Mouse (Mus musculus) MEL (cell line): Measurements from ENCODE around the gene Btn2a2.

ENCODE experiments used
- CTCF ChIP-seq, 3 experiments: IDR thresholded peaks in 2 of 3; conservative IDR thresholded peaks in 1 of 3; 2 replicates each; pipeline ENCODE4 v1.5.1; 2011 to 2012; ENCODE audit warnings: low read length in 3 of 3, low read depth in 2 of 3, mild to moderate bottlenecking in 2 of 3, improper control_type of control experiment in 1 of 3, inconsistent platforms in 1 of 3, mixed read lengths in 1 of 3, moderate library complexity in 1 of 3; ENCODE audit not compliant: control insufficient read depth in 1 of 3, insufficient read depth in 1 of 3, poor library complexity in 1 of 3, severe bottlenecking in 1 of 3
- JUND ChIP-seq: IDR thresholded peaks from 2 replicates; pipeline ENCODE4 v1.6.1; 2011; ENCODE audit warnings: low read depth, mild to moderate bottlenecking, improper control_type of control experiment, low read length
- MAFK ChIP-seq: IDR thresholded peaks from 2 replicates; pipeline ENCODE4 v1.6.1; 2011; ENCODE audit warnings: low read depth, mild to moderate bottlenecking, low read length, improper control_type of control experiment, borderline replicate concordance
- POLR2A ChIP-seq, 2 experiments: IDR thresholded peaks; 2 replicates each; pipeline ENCODE4 v1.6.1; 2011 to 2012; ENCODE audit warnings: low read length in 2 of 2, mild to moderate bottlenecking in 2 of 2, control low read depth in 1 of 2, improper control_type of control experiment in 1 of 2, low read depth in 1 of 2, moderate library complexity in 1 of 2; ENCODE audit not compliant: control insufficient read depth in 1 of 2, insufficient read depth in 1 of 2, poor library complexity in 1 of 2
- POLR2AphosphoS5 ChIP-seq: IDR thresholded peaks from 2 replicates; pipeline ENCODE4 v1.6.1; 2012; ENCODE audit warnings: low read depth, borderline replicate concordance, mild to moderate bottlenecking, inconsistent platforms, low read length, moderate library complexity, mixed read lengths
- TAL1 ChIP-seq: IDR thresholded peaks from 2 replicates; pipeline ENCODE4 v1.6.1; 2012; ENCODE audit warnings: mild to moderate bottlenecking, inconsistent platforms, low read length, moderate library complexity, mixed read lengths
- ZC3H11A ChIP-seq: IDR thresholded peaks from 2 replicates; pipeline ENCODE4 v1.6.1; 2012; ENCODE audit warnings: low read depth, mild to moderate bottlenecking, inconsistent platforms, low read length, improper control_type of control experiment
- ZKSCAN1 ChIP-seq: IDR thresholded peaks from 2 replicates; pipeline ENCODE4 v1.6.1; 2012; ENCODE audit warnings: low read depth, mild to moderate bottlenecking, inconsistent platforms, low read length, improper control_type of control experiment, moderate library complexity
- ZMIZ1 ChIP-seq: IDR thresholded peaks from 2 replicates; pipeline ENCODE4 v1.6.1; 2012; ENCODE audit warnings: low read depth, mild to moderate bottlenecking, inconsistent platforms, low read length, improper control_type of control experiment, moderate library complexity

DNA sequence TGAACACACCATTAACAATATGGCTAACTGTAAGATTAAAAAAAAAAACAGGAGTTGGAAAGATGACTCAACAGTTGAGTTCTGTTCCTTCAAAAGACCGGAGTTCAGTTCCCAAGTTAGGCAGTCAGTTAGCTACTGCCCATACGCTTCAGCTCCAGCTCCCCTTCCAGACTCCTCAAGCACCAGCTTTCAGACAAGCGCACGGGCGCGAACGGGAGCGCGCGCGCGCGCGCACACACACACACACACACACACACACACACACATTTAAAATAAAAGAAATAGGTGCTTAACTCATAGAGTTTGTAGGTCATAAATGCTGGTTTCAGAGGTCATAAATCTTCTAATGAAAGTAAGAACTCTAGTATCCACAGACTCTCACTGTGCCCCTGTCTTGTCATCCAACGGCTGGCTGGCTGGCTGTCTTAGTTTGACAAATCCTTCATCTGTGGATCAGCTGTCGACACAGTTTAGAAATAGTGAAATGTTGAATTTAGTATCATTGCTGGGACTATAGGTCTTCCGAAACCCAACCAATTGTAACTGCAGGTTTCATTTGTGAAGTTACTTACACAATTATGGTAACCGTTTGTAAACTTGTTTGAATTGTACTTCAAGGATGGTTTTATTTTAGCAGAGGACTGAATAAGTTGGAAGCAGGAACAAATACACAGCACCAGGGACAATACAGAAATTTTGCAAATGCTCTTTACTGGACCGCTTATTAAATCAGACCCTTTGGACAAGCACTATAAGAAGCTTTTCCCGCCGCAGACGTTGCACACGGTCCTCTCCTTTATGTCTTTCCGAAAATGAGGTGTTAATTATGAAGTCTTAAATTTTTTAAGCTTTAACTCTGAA lies 39.2 kb downstream of the Btn2a2 start:
- TF ChIP-seq POLR2AphosphoS5, result no peak
- no peak for TF ChIP-seq ZC3H11A
- TF ChIP-seq MAFK, result no peak
- no peak for TF ChIP-seq CTCF (IDR thresholded peaks at IDR 0.05 in 2 of 3, conservative IDR thresholded peaks at IDR 0.05 in 1 of 3; ENCODE audit: control insufficient read depth in 1 of 3, insufficient read depth in 1 of 3, low read depth in 2 of 3, low read length in 3 of 3, poor library complexity in 1 of 3, severe bottlenecking in 1 of 3)
- TF ChIP-seq ZKSCAN1, result no peak
- TF ChIP-seq POLR2A (IDR thresholded peaks at IDR 0.05; ENCODE audit: control insufficient read depth in 1 of 2, insufficient read depth in 1 of 2, low read depth in 1 of 2, low read length in 2 of 2, poor library complexity in 1 of 2), result no peak
- TF ChIP-seq TAL1, result no peak
- no peak for TF ChIP-seq JUND
- TF ChIP-seq ZMIZ1, result no peak
